Mouse (Mus musculus) C3H10T1/2 (cell line): ENCODE measurements around the gene Olfr453. TPM values are rescaled to one million over a fixed set of nuclear protein-coding genes. Genes with fewer than 3 reads are reported as not detected.

Source experiments
- polyA plus RNA-seq, 2 experiments: library from polyadenylated mRNA; unstranded; fragments of >200 nt; fragmentation: generic; extraction: Trizol; gene quantifications; one replicate each; pipeline ENCODE4 v1.2.1; 2012; ENCODE audit warnings: missing spikeins in 2 of 2

Gene Olfr453
- not detected for polyA plus RNA-seq

GRCm38 (mm10) chr6:42739071-42739470, at the start of gene Olfr453:
Gene Olfr453 (plus strand): TSS chr6:42739371.

DNA sequence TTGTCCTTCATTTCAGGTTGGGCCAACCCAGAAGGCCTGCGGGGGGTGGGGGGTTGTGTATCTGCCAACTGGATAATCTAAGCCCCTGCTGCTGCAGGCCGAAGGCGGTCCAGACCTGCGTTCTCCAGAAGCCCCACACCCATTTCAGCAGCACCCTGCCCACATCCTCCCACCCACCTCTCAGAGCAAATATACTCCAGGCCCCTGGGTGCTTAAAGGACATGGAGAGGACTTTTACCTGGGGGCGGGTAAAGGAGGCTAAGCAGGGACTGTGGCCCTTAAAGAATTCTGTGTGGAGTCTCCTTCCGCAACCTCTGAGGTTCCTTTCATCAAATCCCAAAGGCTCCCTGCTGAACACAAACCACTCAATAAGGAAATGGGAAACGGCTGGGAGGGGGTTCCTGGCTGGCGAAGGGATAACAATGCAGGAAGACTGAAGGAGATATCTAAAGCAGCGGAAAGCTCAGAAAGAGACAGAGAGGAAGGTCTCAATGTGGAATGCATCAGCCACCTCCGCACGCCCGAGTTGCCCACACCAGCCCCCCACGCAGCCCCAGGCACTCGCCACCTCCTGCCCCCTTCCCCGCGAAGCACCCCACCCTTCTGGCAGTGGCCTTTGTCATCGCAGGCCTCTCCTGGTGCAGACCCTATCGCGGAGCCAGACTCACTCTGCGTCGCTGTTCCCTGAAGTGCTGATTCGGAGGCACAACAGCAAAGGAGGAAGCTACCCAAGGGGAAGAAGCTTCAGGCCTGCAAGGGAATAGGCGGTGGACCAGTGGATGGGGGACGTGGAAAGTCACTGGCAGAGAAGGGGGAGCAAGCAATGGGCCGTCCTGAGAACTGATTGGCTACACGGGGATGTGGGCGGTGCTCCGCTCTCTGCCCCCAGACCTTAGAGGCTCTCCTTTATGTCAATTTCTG, 29.6 kb upstream of the Olfr453 start, which contains the start of gene Tcaf1:
Gene Tcaf1 (minus strand): TSS at position 798 of the 921 bp plus-strand sequence.

GRCm38 (mm10) chr6:42756104-42756503, 16.9 kb downstream of the Olfr453 start, which contains the start of gene Olfr38:
Gene Olfr38 (plus strand): TSS chr6:42756404.

DNA sequence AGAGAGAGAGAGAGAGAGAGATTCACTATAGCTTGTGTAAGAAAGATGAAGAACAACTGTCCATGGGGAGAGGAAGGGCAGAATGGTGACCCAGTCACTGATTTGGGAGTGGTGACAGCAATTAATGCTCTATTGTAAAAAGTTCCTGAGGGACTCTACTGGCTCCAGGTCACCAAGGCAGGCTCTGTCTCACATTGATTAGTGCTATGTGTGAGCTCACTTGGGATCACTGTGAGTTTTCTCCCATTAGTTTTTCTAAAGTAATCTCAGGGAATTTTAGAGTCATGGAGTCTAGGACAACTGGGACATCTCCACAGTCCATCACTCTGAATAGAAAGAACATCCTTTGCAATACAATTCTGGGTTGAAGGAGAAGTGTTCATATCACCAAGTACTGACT, 45.6 kb downstream of the Olfr453 start, which contains the start of gene Olfr452:
Gene Olfr452 (plus strand): TSS at position 301 of the 400 bp plus-strand sequence.

Other genes with a start within 250 kb of the Olfr453 start
- not detected for gene Olfr455, start 191.8 kb upstream of the Olfr453 start, polyA plus RNA-seq
- gene Tcaf3, start 141.7 kb upstream of the Olfr453 start, polyA plus RNA-seq: under 1 TPM in 1 of 2 experiments, not detected in 1; 0.04 TPM
- gene Tcaf2, start 94.1 kb upstream of the Olfr453 start, polyA plus RNA-seq: 1 to 10 TPM in 1 of 2 experiments, under 1 TPM in 1; 0.14 to 1.3 TPM
- 10 to 100 TPM in 1 of 2 experiments, 1 to 10 TPM in 1; 3.7 to 22.2 TPM for gene Tcaf1, start 29.3 kb upstream of the Olfr453 start, polyA plus RNA-seq
- not detected for gene Olfr38, start 17.0 kb downstream of the Olfr453 start, polyA plus RNA-seq
- not detected for gene Olfr452, start 45.7 kb downstream of the Olfr453 start, polyA plus RNA-seq
- gene Olfr450, start 72.6 kb downstream of the Olfr453 start, polyA plus RNA-seq: not detected
- not detected for gene Olfr449, start 95.0 kb downstream of the Olfr453 start, polyA plus RNA-seq
- not detected for gene Olfr448, start 151.1 kb downstream of the Olfr453 start, polyA plus RNA-seq
- not detected for gene Olfr447, start 169.5 kb downstream of the Olfr453 start, polyA plus RNA-seq
- gene Olfr446, start 182.0 kb downstream of the Olfr453 start, polyA plus RNA-seq: not detected
- gene Olfr444, start 209.7 kb downstream of the Olfr453 start, polyA plus RNA-seq: not detected